Mouse (Mus musculus) embryo, embryonic 11 days (tissue): ENCODE measurements at regions not wholly inside any gene's neighbourhood (a gene's known extent, or its start where the extent isn't known, plus 50 kb on each side); places are given as distances from the start of the nearest gene placed in this dataset.

Experiments used
- DNase-seq: peaks from one replicate; pipeline ENCODE4 v3.0.0-alpha.2; 2015

- DNase-seq = no peak
Measured at GRCm38 (mm10) chr8:24284966-24285365, 440.7 kb downstream of the Adam3 start.

GRCm38 (mm10) chr8:24283901-24284405 lies 441.7 kb downstream of the Adam3 start:
- DNase-seq = no peak

GRCm38 (mm10) chr8:24280296-24280695 lies 445.4 kb downstream of the Adam3 start:
- no peak for DNase-seq

GRCm38 (mm10) chr8:24278391-24278790 lies 447.3 kb downstream of the Adam3 start:
- peak; percentile 11 for DNase-seq

- no peak for DNase-seq
Measured at GRCm38 (mm10) chr8:24261359-24261758, 464.3 kb downstream of the Adam3 start.

GRCm38 (mm10) chr8:24258622-24259021 lies 467.0 kb downstream of the Adam3 start:
- no peak for DNase-seq

- DNase-seq = no peak
Measured at GRCm38 (mm10) chr8:24242211-24242610, 483.4 kb downstream of the Adam3 start.

GRCm38 (mm10) chr8:24240211-24240983 lies 485.3 kb downstream of the Adam3 start:
- no peak for DNase-seq

GRCm38 (mm10) chr8:24234981-24235380 lies 490.7 kb downstream of the Adam3 start:
- DNase-seq = no peak

GRCm38 (mm10) chr8:24228148-24228547 lies 497.5 kb downstream of the Adam3 start:
- no peak for DNase-seq

- DNase-seq = no peak
Measured at GRCm38 (mm10) chr8:24227331-24228072, 498.1 kb downstream of the Adam3 start.

- DNase-seq = no peak
Measured at GRCm38 (mm10) chr8:24220222-24220621, 505.4 kb downstream of the Adam3 start.

GRCm38 (mm10) chr8:24216655-24217054 lies 509.0 kb downstream of the Adam3 start:
- no peak for DNase-seq

- DNase-seq = no peak
Measured at GRCm38 (mm10) chr8:24215510-24216138, 510.0 kb downstream of the Adam3 start.

GRCm38 (mm10) chr8:24214315-24214714 lies 511.3 kb downstream of the Adam3 start:
- DNase-seq = no peak

GRCm38 (mm10) chr8:24212216-24213200 lies 513.1 kb downstream of the Adam3 start:
- no peak for DNase-seq

- DNase-seq = no peak
Measured at GRCm38 (mm10) chr8:24211091-24211490, 514.6 kb downstream of the Adam3 start.
